Mouse (Mus musculus) urinary bladder, postnatal 14 days (tissue): ENCODE measurements at regions not wholly inside any gene's neighbourhood (a gene's known extent, or its start where the extent isn't known, plus 50 kb on each side); places are given as distances from the start of the nearest gene placed in this dataset.
"Not testable (repeated sequence)": the region's sequence is repeated elsewhere in the genome, so short reads cannot be mapped to it uniquely, and the experiment has no call there.

Source experiments
- DNase-seq: peaks from one replicate; pipeline ENCODE4 v3.0.0; 2021; ENCODE audit warnings: low spot score

DNA sequence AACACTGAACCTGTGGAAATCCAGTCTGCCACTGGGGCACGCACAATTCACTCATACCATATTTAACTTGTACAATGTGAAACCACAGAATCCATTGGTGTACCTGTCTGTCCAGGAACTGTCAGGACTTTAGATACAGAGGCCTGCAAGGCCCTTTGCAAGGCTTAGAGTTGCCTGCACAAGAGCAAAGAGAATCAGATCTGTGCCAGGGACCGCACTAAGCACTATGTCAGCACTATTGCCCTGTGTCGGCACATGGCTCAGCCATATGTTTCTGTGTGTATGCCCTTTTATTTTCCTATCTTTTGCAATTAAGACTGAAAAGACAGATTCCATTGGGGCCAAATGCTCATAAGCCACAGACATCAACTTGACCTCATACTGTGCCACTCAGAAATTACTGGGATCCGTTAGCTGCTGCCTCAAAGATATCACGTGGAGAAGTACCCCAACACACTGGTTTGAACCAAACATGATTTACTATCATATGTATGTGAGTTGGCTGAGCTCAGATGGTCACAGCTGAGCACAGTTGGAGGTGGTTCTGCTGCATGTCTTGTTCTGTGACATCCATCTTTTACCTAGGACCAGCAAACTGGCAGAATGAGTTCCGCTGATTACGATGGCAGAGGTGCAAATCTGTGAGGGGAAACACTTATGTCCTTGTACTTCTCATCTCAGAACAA is 181.7 kb upstream of the Prkcq start:
- DNase-seq: no peak

GRCm38 (mm10) chr2:10998798-10999197 is 173.1 kb upstream of the Prkcq start:
- no peak for DNase-seq

DNA sequence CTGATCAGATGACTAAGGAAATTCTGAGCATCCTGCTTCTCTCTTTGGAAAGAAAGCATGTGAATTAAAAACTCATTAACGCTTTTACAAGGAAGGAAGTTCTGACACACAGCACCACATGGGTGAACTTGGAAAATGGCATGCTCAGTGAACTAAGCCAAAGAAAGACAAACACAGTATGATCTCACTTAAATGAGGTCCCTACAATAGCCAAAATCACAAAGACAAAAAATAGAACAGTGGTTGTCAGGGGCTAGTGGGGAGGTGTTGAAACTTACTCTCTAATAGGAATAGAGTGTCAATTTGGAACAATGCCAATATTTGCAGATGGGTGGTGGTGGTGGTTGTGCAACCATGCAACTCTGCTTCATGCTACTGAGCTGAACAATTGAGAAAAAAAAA is 172.7 kb upstream of the Prkcq start:
- DNase-seq: no peak

GRCm38 (mm10) chr2:11005806-11006205 is 166.1 kb upstream of the Prkcq start:
- no peak for DNase-seq

DNA sequence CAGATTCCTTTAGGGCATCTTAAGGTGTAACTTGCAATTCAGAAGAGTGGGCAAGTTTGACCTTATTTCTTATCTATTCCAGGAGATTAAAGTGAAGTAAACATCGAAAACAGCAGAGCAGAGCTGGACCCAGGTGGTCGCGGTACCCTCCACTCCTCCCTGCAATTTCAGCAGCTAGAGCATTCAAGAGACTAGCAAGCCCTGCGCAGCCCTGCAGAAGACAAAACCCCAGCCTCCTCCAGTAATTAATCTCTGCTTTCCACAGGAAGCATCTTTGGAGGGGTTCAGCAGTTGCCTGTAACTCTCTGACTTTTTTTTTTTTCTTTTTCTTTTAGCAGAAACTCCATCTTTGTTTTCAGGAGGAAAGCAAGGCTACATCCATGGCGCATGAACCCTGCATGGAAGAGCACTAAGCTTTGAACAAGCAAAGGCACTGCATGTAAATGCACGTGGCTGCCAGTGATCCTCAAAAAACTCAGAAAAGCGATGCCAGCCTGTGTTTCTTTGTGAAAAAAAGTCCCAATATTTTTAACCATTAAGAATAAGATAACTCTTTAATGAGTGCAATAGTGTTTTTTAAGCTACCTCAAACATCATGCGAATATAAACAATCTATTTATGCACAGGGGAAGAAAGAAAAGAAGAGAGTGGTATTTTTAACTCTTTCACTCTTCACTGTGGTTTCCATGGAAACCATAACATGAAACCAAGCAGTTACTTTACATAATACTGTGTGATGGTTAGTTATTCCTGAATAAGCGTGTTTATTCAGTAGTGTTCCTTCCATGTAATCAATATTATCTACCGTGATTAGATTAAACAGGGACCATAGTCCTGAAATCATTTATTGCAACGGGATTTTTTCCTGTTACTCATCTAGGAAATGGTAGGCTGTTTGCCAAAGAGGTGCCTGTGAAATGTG is 160.6 kb upstream of the Prkcq start:
- DNase-seq: no peak

GRCm38 (mm10) chr2:11012312-11012860 is 159.5 kb upstream of the Prkcq start:
- no peak for DNase-seq

DNA sequence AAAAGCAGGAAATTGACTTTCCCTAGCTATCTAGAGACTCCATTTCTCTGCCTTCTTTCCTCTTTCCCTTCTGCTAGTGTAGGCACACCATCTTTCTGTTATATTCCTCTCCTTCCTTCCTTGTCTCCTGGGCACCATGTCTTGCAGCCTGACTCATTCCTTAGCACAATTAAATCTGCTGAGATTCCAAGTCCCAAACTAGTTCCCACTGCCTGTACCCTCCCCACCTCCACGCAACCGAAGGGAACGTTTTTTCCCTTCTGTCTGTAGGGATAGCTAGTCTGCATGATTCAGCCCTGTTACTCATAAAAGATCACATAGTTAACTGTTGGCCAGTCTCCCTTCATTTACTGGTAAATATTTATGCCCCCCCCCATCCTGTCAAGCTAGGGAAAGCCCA is 158.8 kb upstream of the Prkcq start:
- DNase-seq: no peak

DNA sequence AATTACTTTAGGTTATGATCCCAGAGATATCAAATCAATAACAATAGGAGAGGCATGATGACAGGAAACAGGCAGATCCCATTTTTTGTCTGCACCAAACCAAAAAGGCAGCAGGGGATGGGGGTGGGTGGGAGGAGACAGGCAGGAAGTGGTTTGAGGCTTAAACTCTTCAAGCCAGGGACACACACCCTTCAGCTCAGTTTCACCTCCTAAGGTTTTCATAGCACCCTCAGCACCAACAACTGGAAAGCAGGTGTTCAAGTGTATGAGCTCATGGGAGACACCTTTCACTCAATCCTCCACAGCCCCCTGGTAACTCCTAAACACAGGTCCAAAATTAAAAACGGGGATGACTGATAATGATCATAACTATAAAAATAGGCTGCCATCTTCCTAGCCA is 155.5 kb upstream of the Prkcq start:
- DNase-seq: no peak

GRCm38 (mm10) chr2:11032891-11033290 is 139.0 kb upstream of the Prkcq start:
- DNase-seq: no peak

DNA sequence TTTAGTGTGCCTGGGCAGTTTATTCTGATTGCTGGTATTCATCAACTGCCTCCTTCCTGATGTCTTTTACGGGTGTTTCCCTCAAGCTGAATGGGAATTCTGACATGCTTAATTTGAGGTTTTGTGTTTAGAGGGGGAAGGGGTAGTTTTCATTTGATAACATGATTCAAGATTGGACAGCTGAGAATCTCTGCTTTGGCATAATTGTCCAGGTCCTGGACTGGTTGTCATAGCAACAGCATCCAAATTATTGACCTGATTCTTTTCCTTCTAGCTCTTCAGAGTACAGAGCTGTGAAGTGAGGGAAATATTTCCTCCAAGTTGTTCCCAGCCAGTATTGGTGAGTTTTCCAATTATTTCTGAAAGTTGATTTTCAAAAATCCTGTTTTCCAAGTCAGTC is 137.7 kb upstream of the Prkcq start:
- DNase-seq: no peak

DNA sequence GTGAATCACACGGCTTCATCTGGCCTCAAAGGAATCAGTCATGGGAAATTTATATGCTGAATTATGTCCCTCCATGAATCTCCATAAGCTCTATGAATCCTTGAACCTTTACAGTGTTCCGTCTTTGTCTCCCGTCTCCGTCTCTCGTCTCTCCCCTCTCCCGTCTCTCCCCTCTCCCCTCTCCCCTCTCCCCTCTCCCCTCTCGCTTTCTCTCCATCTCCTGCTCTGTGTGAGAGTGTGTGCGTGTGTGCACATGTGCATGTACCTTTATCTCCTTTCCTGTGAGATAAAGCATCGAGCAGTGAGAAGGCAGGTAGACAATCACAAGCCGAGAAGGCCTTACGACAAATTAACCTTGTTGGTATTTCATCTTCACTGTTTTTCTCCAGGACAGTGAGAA is 134.6 kb upstream of the Prkcq start:
- no peak for DNase-seq

- DNase-seq: no peak
These were observed 133.5 kb upstream of the Prkcq start for GRCm38 (mm10) chr2:11038440-11038839.

GRCm38 (mm10) chr2:11040005-11040404 is 131.9 kb upstream of the Prkcq start:
- no peak for DNase-seq

DNA sequence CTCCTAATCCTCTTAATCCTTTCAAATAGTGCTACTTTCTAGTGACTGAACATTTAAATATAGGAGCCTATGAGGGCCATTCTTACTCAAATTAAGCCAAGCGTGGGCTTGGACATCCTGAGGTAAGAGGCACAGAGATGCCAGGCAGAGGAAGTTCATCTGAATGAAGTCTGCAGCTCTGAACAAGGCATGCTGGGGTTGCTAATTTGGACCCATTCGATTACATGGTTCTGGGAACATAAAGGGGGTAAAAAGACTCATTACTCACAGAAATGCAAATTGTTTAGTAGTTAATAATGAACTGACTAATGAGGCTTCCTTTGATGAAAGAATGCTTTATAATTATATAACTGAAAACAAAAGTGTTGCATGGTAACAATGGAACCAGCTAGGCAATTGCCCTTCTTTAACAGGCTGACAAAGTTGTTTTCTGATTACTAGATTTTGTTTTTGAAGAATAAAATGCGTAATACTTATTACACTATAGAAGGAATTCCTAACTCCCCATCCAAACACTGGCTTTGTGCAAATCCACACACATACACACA is 127.1 kb upstream of the Prkcq start:
- DNase-seq: no peak

DNA sequence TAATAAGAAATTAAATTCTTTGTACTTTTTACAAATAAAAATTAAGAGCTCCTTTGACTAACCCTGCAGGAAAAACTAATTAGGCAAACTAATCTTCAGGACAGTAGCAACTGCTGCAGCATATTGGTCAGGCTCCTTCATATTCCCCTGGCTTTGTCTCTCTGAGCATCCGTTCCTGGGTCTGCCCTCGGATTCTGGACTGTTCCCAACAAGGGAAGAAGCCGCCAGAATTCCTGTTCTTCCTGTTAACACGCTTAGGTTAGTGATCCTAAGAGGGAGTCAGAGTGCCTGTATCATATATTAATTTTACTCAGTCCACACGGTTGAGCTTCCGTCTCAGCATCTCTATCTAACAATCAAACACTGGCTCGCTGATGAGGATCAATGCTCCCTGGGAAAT is 120.3 kb upstream of the Prkcq start:
- no peak for DNase-seq

DNA sequence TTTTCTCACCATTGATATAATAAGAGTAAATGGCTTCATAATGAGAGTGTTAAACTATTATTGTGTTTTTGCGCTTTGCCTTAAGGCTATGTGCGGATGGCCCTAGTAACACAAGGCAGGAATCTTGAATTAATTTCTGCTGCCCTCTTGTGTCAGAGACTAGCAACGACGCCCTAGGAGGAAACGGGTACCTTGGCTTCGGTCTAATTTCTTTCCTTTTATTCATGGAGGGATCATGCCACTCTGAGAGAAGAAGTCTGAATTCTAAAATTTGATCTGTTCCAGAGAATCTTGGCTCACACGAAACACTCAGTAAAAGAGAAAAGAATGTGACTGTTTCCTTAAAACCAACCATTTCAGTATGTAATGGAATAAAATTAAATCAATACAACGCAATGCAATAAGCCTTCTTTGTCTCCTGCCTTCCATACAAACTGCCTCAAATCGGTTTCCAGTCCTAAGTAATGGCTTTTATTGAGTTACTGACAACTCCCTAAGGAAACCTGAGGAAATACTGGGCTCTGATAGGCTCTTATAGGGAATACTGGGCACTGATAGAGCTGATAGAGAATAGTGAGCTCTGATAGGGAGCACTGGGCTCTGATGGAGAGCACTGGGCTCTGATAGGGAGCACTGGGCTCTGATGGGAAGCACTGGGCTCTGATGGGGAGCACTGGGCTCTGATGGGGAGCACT is 112.0 kb upstream of the Prkcq start:
- peak; percentile 50 for DNase-seq

GRCm38 (mm10) chr2:11067384-11067783 is 104.5 kb upstream of the Prkcq start:
- no peak for DNase-seq

DNA sequence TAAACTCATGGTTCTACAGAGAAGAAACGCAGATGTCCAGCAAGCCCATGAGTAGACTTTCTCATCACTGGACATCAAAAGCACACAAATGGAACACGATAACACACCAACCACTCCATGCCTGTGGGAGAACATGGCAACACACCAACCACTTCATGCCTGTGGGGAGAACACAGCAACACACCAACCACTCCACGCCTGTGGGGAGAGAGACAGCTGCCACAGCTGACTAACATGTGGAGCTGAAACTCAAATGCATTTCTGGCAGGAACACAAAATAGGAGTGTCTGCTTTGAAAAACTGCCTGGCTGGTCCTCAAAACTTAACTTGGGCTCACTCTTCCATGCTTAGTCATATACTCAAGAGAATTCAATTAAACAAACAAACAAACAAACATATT is 88.4 kb upstream of the Prkcq start:
- DNase-seq: no peak

DNA sequence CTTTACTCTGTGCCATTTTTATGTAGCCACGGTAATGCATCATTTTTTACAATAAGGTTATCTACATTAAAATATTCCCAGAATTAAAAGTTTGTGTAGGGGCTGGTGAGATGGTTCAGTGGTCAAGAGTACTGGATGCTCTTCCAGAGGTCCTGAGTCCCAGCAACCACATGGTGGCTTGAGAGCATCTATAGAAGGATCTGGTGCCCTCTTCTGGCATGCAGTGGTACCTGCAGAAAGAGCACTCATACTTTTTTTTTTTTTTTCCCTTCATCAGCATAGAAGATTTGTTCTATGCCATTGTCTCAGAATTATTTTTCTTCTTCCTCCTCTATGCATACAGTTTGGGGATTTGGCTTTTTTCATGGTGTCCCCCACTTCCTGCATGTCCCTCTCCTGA is 84.9 kb upstream of the Prkcq start:
- DNase-seq: peak; percentile 3

- not testable (repeated sequence) for DNase-seq
These were observed 71.9 kb upstream of the Prkcq start for GRCm38 (mm10) chr2:11099834-11100622.

- DNase-seq: peak; percentile 31
These were observed 58.7 kb upstream of the Prkcq start for GRCm38 (mm10) chr2:11113191-11113590.
